Mouse (Mus musculus): ENCODE measurements around the gene Auh. TPM values are rescaled to one million over a fixed set of nuclear protein-coding genes. Genes with fewer than 3 reads are reported as not detected.

The Auh gene
- polyA plus RNA-seq, 1 experiment = 14.9 TPM

DNA sequence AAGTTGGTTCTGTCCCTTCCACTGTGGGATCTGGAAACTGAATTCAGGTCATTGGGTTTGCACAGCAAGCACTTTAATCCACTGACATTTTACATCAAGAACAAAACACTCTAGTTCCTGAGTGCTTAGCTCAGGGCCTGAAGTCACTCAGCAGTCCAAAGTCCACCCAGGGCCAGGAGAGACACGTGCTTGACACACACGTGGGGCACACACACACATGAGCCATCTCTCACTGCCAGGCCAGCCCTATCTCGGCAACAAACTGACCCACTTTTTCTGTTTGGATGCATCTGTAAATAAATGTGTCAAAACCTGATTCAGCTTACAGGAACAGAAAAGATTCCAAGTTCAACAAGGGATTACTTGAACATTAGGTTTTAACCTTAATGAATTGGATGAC is 45.2 kb upstream of the Auh start:
- Histone ChIP-seq H3K27me3 (ENCODE audit: control insufficient read depth, insufficient read depth, low read length) (no peaks in the 10 kb centered on the region), H3K36me3 (ENCODE audit: control insufficient read depth, insufficient read depth, low read length) (no peaks in the 10 kb centered on the region), H3K27ac (ENCODE audit: insufficient read depth, low read depth, low read length) (peak overlapping the region; percentile 50), H3K4me3 (ENCODE audit: low read depth, low read length) (no peak overlapping the region), H3K4me1 (ENCODE audit: control insufficient read depth, insufficient read depth, insufficient read length, low read length) (peaks cover 28% of the 10 kb centered on the region)
- 16% methylated on average over 3 of the region's 3 CpGs for WGBS
- TF ChIP-seq POLR2A (IDR thresholded peaks at IDR 0.05; ENCODE audit: low read depth, low read length) (no peak), CTCF (IDR thresholded peaks at IDR 0.05; ENCODE audit: extremely low read depth, insufficient read length, insufficient replicate concordance, low read depth, low read length) (no peak)

DNA sequence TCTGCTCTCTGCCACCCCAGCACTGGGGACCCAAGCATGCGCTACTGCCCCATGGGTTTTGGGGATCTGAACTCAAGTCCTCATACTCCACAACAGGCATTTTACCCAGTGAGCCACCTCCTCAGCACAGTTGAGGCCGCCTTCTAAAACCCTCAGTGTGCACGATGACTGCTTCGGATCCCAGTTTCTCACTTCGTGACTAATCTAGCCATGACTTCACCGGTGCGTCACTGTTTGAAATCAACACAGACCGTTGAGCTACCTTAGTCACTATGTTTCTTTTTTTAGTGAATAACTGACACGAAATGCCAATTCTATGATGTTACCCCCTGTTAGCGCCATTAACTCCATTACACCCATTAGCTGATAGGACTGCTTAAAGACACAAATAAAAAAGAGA is 43.9 kb upstream of the Auh start:
- Histone ChIP-seq H3K27me3 (ENCODE audit: control insufficient read depth, insufficient read depth, low read length) (no peaks in the 10 kb centered on the region), H3K36me3 (ENCODE audit: control insufficient read depth, insufficient read depth, low read length) (peaks cover 3% of the 10 kb centered on the region), H3K27ac (ENCODE audit: insufficient read depth, low read depth, low read length) (no peak overlapping the region), H3K4me3 (ENCODE audit: low read depth, low read length) (no peak overlapping the region), H3K4me1 (ENCODE audit: control insufficient read depth, insufficient read depth, insufficient read length, low read length) (peaks cover 25% of the 10 kb centered on the region)
- TF ChIP-seq CTCF (IDR thresholded peaks at IDR 0.05; ENCODE audit: extremely low read depth, insufficient read length, insufficient replicate concordance, low read depth, low read length) (no peak), POLR2A (IDR thresholded peaks at IDR 0.05; ENCODE audit: low read depth, low read length) (no peak)
- 93% methylated on average over 10 of the region's 10 CpGs for WGBS

DNA sequence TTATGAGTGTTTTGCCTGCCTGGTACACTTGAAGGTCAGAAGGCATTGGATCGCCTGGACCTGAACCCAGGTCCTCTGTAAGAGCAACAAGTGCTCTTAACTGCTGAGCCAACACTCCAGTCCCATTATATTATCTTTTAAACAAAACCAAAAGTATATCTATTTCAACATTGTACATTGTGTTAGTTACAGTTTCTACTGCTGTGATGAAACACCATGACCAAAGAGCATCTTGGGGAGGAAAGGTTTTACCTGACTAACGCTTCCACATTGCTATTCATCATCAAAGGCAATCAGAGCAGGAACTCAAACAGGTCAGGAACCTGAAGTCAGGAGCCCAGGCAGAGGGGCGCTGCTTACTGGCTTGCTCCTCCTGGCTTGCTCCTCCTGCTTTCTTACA is 43.1 kb upstream of the Auh start:
- H3K4me1 ChIP-seq (ENCODE audit: control insufficient read depth, insufficient read depth, insufficient read length, low read length) = peaks cover 25% of the 10 kb centered on the region
- no peak overlapping the region for H3K4me3 ChIP-seq (ENCODE audit: low read depth, low read length)
- peaks cover 11% of the 10 kb centered on the region for H3K36me3 ChIP-seq (ENCODE audit: control insufficient read depth, insufficient read depth, low read length)
- 82% methylated on average over 3 of the region's 3 CpGs for WGBS
- no peak for TF ChIP-seq POLR2A (IDR thresholded peaks at IDR 0.05; ENCODE audit: low read depth, low read length)
- no peak for TF ChIP-seq CTCF (IDR thresholded peaks at IDR 0.05; ENCODE audit: extremely low read depth, insufficient read length, insufficient replicate concordance, low read depth, low read length)
- no peak overlapping the region for H3K27ac ChIP-seq (ENCODE audit: insufficient read depth, low read depth, low read length)
- H3K27me3 ChIP-seq (ENCODE audit: control insufficient read depth, insufficient read depth, low read length) = no peaks in the 10 kb centered on the region

DNA sequence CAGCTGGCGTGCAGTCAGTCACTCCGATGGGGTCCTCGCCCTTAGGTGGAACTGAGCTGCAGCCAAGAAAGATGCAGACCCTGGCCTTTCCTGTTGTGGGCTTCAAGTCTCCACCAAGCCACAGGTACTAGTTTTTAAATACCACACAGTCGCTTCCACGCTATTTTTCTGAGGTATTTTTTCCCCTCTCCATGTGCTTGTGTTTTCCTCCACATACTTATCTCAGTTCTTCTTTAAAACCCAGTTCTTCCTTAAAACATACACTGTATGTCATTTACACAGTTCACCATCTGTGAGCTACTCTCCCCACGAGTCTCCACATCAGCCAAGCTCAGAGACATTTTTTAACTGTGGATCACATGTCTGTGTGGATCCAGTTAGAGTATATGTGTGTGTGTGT is 41.4 kb upstream of the Auh start:
- Histone ChIP-seq H3K27ac (ENCODE audit: insufficient read depth, low read depth, low read length) (no peak overlapping the region), H3K4me1 (ENCODE audit: control insufficient read depth, insufficient read depth, insufficient read length, low read length) (peaks cover 13% of the 10 kb centered on the region), H3K27me3 (ENCODE audit: control insufficient read depth, insufficient read depth, low read length) (no peaks in the 10 kb centered on the region), H3K4me3 (ENCODE audit: low read depth, low read length) (no peak overlapping the region), H3K36me3 (ENCODE audit: control insufficient read depth, insufficient read depth, low read length) (peaks cover 27% of the 10 kb centered on the region)
- WGBS = 83% methylated on average over 6 of the region's 6 CpGs
- TF ChIP-seq POLR2A (IDR thresholded peaks at IDR 0.05; ENCODE audit: low read depth, low read length) = no peak

DNA sequence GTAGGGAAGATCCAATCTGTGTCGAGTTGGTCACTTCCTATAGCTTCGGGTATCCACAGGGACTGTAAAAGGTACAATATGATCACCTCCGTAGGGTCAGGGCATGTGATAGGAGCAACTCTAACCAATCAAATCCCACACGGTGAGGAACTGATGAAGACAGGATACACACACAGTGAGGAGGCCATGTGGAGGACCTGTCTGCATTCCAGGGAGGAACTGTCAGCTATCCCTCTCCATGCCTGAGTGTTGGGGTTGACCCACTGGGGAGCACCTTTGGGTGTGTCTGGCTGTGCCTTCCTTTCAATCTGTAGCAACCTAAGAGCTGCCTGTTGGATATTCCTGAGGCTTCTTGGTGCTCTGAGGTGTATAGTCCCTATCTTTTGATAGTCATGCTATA is 33.4 kb upstream of the Auh start:
- Histone ChIP-seq H3K4me3 (ENCODE audit: low read depth, low read length) (no peak overlapping the region), H3K27ac (ENCODE audit: insufficient read depth, low read depth, low read length) (no peak overlapping the region), H3K4me1 (ENCODE audit: control insufficient read depth, insufficient read depth, insufficient read length, low read length) (no peaks in the 10 kb centered on the region), H3K27me3 (ENCODE audit: control insufficient read depth, insufficient read depth, low read length) (no peaks in the 10 kb centered on the region), H3K36me3 (ENCODE audit: control insufficient read depth, insufficient read depth, low read length) (peaks cover 20% of the 10 kb centered on the region)
- WGBS = 81% methylated on average over 4 of the region's 4 CpGs
- no peak for TF ChIP-seq POLR2A (IDR thresholded peaks at IDR 0.05; ENCODE audit: low read depth, low read length)
- TF ChIP-seq CTCF (IDR thresholded peaks at IDR 0.05; ENCODE audit: extremely low read depth, insufficient read length, insufficient replicate concordance, low read depth, low read length) = no peak

DNA sequence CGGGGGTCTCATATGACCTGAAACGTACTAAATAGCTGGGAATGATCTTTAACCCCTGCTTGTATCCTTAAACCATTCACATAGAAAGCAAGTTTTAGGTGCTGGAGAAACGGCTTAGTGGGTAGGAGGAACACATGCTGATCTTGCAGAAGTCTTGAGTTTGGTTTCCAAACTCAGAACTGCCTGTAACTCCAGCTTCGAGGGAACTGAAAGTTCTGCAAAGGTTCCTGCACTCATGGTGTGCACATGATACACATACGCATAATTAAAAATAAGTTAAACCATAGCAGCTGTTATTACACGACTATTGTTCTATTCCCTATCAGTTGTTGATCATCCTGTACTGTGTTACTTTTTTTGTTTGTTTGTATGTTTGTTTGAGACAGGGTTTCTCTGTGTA is 32.9 kb upstream of the Auh start:
- Histone ChIP-seq H3K36me3 (ENCODE audit: control insufficient read depth, insufficient read depth, low read length) (peaks cover 14% of the 10 kb centered on the region), H3K27me3 (ENCODE audit: control insufficient read depth, insufficient read depth, low read length) (no peaks in the 10 kb centered on the region), H3K4me3 (ENCODE audit: low read depth, low read length) (no peak overlapping the region), H3K4me1 (ENCODE audit: control insufficient read depth, insufficient read depth, insufficient read length, low read length) (no peaks in the 10 kb centered on the region), H3K27ac (ENCODE audit: insufficient read depth, low read depth, low read length) (no peak overlapping the region)
- 76% methylated on average over 6 of the region's 6 CpGs for WGBS
- TF ChIP-seq POLR2A (IDR thresholded peaks at IDR 0.05; ENCODE audit: low read depth, low read length) (no peak), CTCF (IDR thresholded peaks at IDR 0.05; ENCODE audit: extremely low read depth, insufficient read length, insufficient replicate concordance, low read depth, low read length) (no peak)

DNA sequence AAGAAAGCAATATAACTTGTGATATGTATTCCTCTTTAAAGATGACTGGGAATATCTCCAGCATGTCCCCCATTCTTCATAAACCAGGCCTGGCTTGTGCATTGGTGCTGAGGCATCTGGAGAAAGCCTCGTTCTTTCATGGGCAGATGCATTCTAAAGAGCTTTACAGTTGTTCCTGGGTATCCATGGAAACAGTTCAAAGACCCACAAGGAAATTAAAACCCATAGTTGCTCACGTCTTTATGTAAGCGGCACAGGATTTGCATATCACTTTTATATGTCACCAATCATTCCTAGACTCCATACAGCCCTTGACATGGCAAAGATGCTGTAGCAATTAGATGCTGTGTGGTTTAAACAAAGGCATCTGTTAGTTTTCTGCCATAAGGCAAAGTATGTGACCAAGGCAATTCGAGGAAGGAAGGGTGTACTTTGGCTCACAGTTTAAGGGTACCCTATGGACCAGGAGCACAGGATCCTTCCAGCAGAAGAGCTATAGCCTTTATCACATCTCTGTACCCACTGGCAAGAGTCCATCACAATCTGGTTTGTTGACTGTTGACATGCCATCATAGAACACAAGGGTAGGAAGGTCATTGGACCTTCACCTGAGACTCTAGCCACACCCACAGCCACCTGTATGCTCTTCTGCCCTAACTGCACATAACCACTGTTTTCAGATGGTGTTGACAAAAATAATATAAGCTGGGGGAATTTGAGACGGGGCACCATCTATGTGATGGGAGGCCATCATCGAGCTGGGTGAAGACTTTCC is 24.5 kb upstream of the Auh start:
- H3K27ac ChIP-seq (ENCODE audit: insufficient read depth, low read depth, low read length) = no peak overlapping the region
- no peaks in the 10 kb centered on the region for H3K4me1 ChIP-seq (ENCODE audit: control insufficient read depth, insufficient read depth, insufficient read length, low read length)
- WGBS = 83% methylated on average over 6 of the region's 6 CpGs
- no peaks in the 10 kb centered on the region for H3K27me3 ChIP-seq (ENCODE audit: control insufficient read depth, insufficient read depth, low read length)
- TF ChIP-seq POLR2A (IDR thresholded peaks at IDR 0.05; ENCODE audit: low read depth, low read length) (no peak), CTCF (IDR thresholded peaks at IDR 0.05; ENCODE audit: extremely low read depth, insufficient read length, insufficient replicate concordance, low read depth, low read length) (no peak)
- H3K4me3 ChIP-seq (ENCODE audit: low read depth, low read length) = no peak overlapping the region
- no peaks in the 10 kb centered on the region for H3K36me3 ChIP-seq (ENCODE audit: control insufficient read depth, insufficient read depth, low read length)

All from small intestine, adult 2 months (tissue).